Comparison of ENCODE assay signal across 11 mouse cellular contexts in genomic region chr9:64792379-64793274, GRCm38 (mm10). TPM values are rescaled to one million over a fixed set of nuclear protein-coding genes. Genes with fewer than 3 reads are reported as not detected.
DNase-seq lines count a peak whose midpoint lies in the region; ATAC-seq and TF ChIP-seq lines count a peak whose summit lies in the region.
"Had no signal": no experiment of that assay in that cellular context is flagged by ENCODE, and none has a peak within 500 bp of the region (broad histone marks: within the 10 kb centered on the region; RNA-seq: fewer than 3 reads in every experiment).

No protein-coding gene starts in this region.

- 0 out of 2 replicates have a peak, but pooled peaks have one; percentile 62 for ATAC-seq in lung, embryonic 15.5 days (ENCODE audit: borderline replicate concordance, extremely low read depth, low FRiP score, low TSS enrichment)
- ATAC-seq in erythroid progenitor cell, adult 5-6 weeks (replicated peaks; ENCODE audit: low FRiP score, poor library complexity, severe bottlenecking), result peak; percentile 85
- ATAC-seq in megakaryocyte progenitor cell, adult 5-6 weeks (replicated peaks; ENCODE audit: poor library complexity), result peak; percentile 67
- ATAC-seq in forebrain, embryonic 15.5 days (replicated peaks), result no peak
- ATAC-seq: inflammation-experienced regulatory T-cells, adult 6 months had no signal

- no peak for DNase-seq in lung, postnatal 14 days
- no peak for DNase-seq in frontal cortex, adult 2 months (ENCODE audit: extremely low spot score in 1 of 2, low spot score in 1 of 2)
- no peak for DNase-seq in left cerebral cortex, postnatal 25 days (ENCODE audit: low spot score in 2 of 2)

- intact Hi-C loops in left cerebral cortex, postnatal 25 days (cut with DNase I), result no loop called here

- H3K27ac ChIP-seq in lung, embryonic 15.5 days, result peak overlapping the region; percentile 74
- peak overlapping the region; percentile 86 for H3K27ac ChIP-seq in bone marrow, adult 2 months (ENCODE audit: control insufficient read depth, insufficient read depth, low read depth, low read length, poor library complexity)
- H3K27ac ChIP-seq in forebrain, embryonic 15.5 days (replicated peaks), result no peak overlapping the region

- H3K4me2 ChIP-seq in lung, embryonic 15.5 days, result no peak overlapping the region
- H3K4me2 ChIP-seq in forebrain, embryonic 15.5 days (replicated peaks), result no peak overlapping the region

- no peaks in the 10 kb centered on the region for H3K9me3 ChIP-seq in lung, embryonic 15.5 days
- H3K9me3 ChIP-seq in forebrain, embryonic 15.5 days, result no peaks in the 10 kb centered on the region
- H3K9me3 ChIP-seq: heart, embryonic 10.5 days had no signal

- WGBS in lung, embryonic 15.5 days, result 38% methylated on average over 10 of the region's 10 CpGs
- 28% methylated on average over 10 of the region's 10 CpGs for WGBS in bone marrow, adult 2 months
- WGBS in forebrain, embryonic 15.5 days, result 79% methylated on average over 10 of the region's 10 CpGs

- H3K9ac ChIP-seq in lung, embryonic 15.5 days, result no peak overlapping the region
- H3K9ac ChIP-seq in forebrain, embryonic 15.5 days (replicated peaks), result no peak overlapping the region

- peaks cover 46% of the 10 kb centered on the region for H3K4me1 ChIP-seq in lung, embryonic 15.5 days
- H3K4me1 ChIP-seq in bone marrow, adult 2 months (ENCODE audit: control insufficient read depth, insufficient read depth, low read length), result peaks cover 12% of the 10 kb centered on the region
- H3K4me1 ChIP-seq in forebrain, embryonic 15.5 days, result 0 out of 2 replicates have a peak, but pooled peaks cover 6% of the 10 kb centered on the region
- H3K4me1 ChIP-seq: heart, embryonic 10.5 days had no signal

- no peak for TF ChIP-seq CTCF in bone marrow, adult 2 months (IDR thresholded peaks at IDR 0.05; ENCODE audit: control insufficient read depth, insufficient read depth, low read length)

- H3K36me3 ChIP-seq in lung, embryonic 15.5 days, result no peaks in the 10 kb centered on the region
- no peaks in the 10 kb centered on the region for H3K36me3 ChIP-seq in forebrain, embryonic 15.5 days
- H3K36me3 ChIP-seq: heart, embryonic 10.5 days had no signal

- TF ChIP-seq POLR2A in bone marrow, adult 2 months (IDR thresholded peaks at IDR 0.05; ENCODE audit: borderline replicate concordance, control insufficient read depth, low read depth, low read length), result no peak

- no peak overlapping the region for H3K4me3 ChIP-seq in lung, embryonic 15.5 days
- H3K4me3 ChIP-seq in bone marrow, adult 2 months (replicated peaks; ENCODE audit: control insufficient read depth, low read depth, low read length), result no peak overlapping the region
- no peak overlapping the region for H3K4me3 ChIP-seq in forebrain, embryonic 15.5 days
- H3K4me3 ChIP-seq: heart, embryonic 10.5 days had no signal

- H3K27me3 ChIP-seq in lung, embryonic 15.5 days, result no peaks in the 10 kb centered on the region
- H3K27me3 ChIP-seq in forebrain, embryonic 15.5 days, result no peaks in the 10 kb centered on the region
- H3K27me3 ChIP-seq: CH12.LX had no signal

RNA-seq across cellular contexts. Expression of gene Dennd4a, which starts 18.5 kb away (rescaled TPM):
- polyA plus RNA-seq in lung, embryonic 15.5 days (2015; fragmentation: Nextera tagmentation; extraction: Ambion mirVana), result 7.1 and 8.4 TPM in 2 replicates
- polyA plus RNA-seq in bone marrow, adult 2 months (2011; ENCODE audit: insufficient read depth, insufficient read length, low replicate concordance, missing spikeins), result 77.2 and 86.3 TPM in 2 replicates
- total RNA-seq in erythroid progenitor cell, adult 5-6 weeks (2015; ENCODE audit: low replicate concordance), result 516 and 530 TPM in 2 replicates
- 444 and 512 TPM in 2 replicates for total RNA-seq in erythroid progenitor cell, adult 5-6 weeks (2017; ENCODE audit: low replicate concordance)
- 37.1 and 47.0 TPM in 2 replicates for total RNA-seq in megakaryocyte progenitor cell, adult 5-6 weeks (2015)
- 24.9 and 28.4 TPM in 2 replicates for total RNA-seq in megakaryocyte progenitor cell, adult 5-6 weeks (2017)
- polyA plus RNA-seq in frontal cortex, adult 2 months (2012; rRNA removed), result 32.3 and 32.5 TPM in 2 replicates
- total RNA-seq in left cerebral cortex, postnatal 25 days (2021), result 10 to 100 TPM; 56.4 to 64.7 TPM
- polyA plus RNA-seq in forebrain, embryonic 15.5 days (2015; fragmentation: Nextera tagmentation; extraction: Ambion mirVana), result 9.4 and 9.6 TPM in 2 replicates

RNA-seq across cellular contexts. Expression of gene Rab11a, which starts 55.1 kb away (rescaled TPM):
- polyA plus RNA-seq in lung, embryonic 15.5 days (2015; fragmentation: Nextera tagmentation; extraction: Ambion mirVana), result 319 and 324 TPM in 2 replicates
- polyA plus RNA-seq in bone marrow, adult 2 months (2011; ENCODE audit: insufficient read depth, insufficient read length, low replicate concordance, missing spikeins), result 132 and 148 TPM in 2 replicates
- total RNA-seq in erythroid progenitor cell, adult 5-6 weeks (2015; ENCODE audit: low replicate concordance), result 127 and 143 TPM in 2 replicates
- total RNA-seq in erythroid progenitor cell, adult 5-6 weeks (2017; ENCODE audit: low replicate concordance), result 68.2 and 92.5 TPM in 2 replicates
- 130 and 178 TPM in 2 replicates for total RNA-seq in megakaryocyte progenitor cell, adult 5-6 weeks (2015)
- 84.2 and 91.4 TPM in 2 replicates for total RNA-seq in megakaryocyte progenitor cell, adult 5-6 weeks (2017)
- 171 and 217 TPM in 2 replicates for polyA plus RNA-seq in frontal cortex, adult 2 months (2012; rRNA removed)
- total RNA-seq in left cerebral cortex, postnatal 25 days (2021), result 100 to 1,000 TPM; 265 to 274 TPM
- 349 and 383 TPM in 2 replicates for polyA plus RNA-seq in forebrain, embryonic 15.5 days (2015; fragmentation: Nextera tagmentation; extraction: Ambion mirVana)
